Mouse (Mus musculus) embryo, embryonic 11.5 days (tissue): Measurements from ENCODE around the gene Myod1.

Source experiments
- DNase-seq: peaks from one replicate; pipeline ENCODE4 v3.0.0-alpha.2; 2012; ENCODE audit warnings: low read depth, low spot score

The Myod1 gene

GRCm38 (mm10) chr7:46376172-46377007 lies at the start of gene Myod1:
Gene Myod1 (plus strand): TSS chr7:46376474.
- DNase-seq = no peak

GRCm38 (mm10) chr7:46327896-46328295 lies 48.4 kb upstream of the Myod1 start:
- DNase-seq = no peak

GRCm38 (mm10) chr7:46337397-46337796 lies 38.9 kb upstream of the Myod1 start:
- DNase-seq = no peak

- no peak for DNase-seq
Measured at GRCm38 (mm10) chr7:46339818-46340217, 36.5 kb upstream of the Myod1 start.

- no peak for DNase-seq
Measured at GRCm38 (mm10) chr7:46340295-46340694, 36.0 kb upstream of the Myod1 start.

GRCm38 (mm10) chr7:46341471-46341870 lies 34.8 kb upstream of the Myod1 start:
- DNase-seq = no peak

- DNase-seq = no peak
Measured at GRCm38 (mm10) chr7:46347692-46348091, 28.6 kb upstream of the Myod1 start.

GRCm38 (mm10) chr7:46348813-46349212 lies 27.5 kb upstream of the Myod1 start:
- no peak for DNase-seq

GRCm38 (mm10) chr7:46350119-46350702 lies 26.1 kb upstream of the Myod1 start:
- no peak for DNase-seq

- no peak for DNase-seq
Measured at GRCm38 (mm10) chr7:46352748-46353147, 23.5 kb upstream of the Myod1 start.

- no peak for DNase-seq
Measured at GRCm38 (mm10) chr7:46353216-46353615, 23.1 kb upstream of the Myod1 start.

GRCm38 (mm10) chr7:46353875-46354274 lies 22.4 kb upstream of the Myod1 start:
- no peak for DNase-seq

GRCm38 (mm10) chr7:46361776-46362175 lies 14.5 kb upstream of the Myod1 start:
- no peak for DNase-seq

GRCm38 (mm10) chr7:46364154-46364553 lies 12.1 kb upstream of the Myod1 start:
- no peak for DNase-seq

- DNase-seq = no peak
Measured at GRCm38 (mm10) chr7:46365810-46366209, 10.5 kb upstream of the Myod1 start.

GRCm38 (mm10) chr7:46371104-46371503 lies 5.2 kb upstream of the Myod1 start:
- no peak for DNase-seq

- no peak for DNase-seq
Measured at GRCm38 (mm10) chr7:46377008-46377346, 703 bp downstream of the Myod1 start.

- no peak for DNase-seq
Measured at GRCm38 (mm10) chr7:46378123-46378522, 1.8 kb downstream of the Myod1 start.

- no peak for DNase-seq
Measured at GRCm38 (mm10) chr7:46378983-46379382, 2.7 kb downstream of the Myod1 start.

- no peak for DNase-seq
Measured at GRCm38 (mm10) chr7:46380625-46381024, 4.4 kb downstream of the Myod1 start.

GRCm38 (mm10) chr7:46387430-46387829 lies 11.2 kb downstream of the Myod1 start:
- no peak for DNase-seq

- DNase-seq = no peak
Measured at GRCm38 (mm10) chr7:46389456-46390085, 13.3 kb downstream of the Myod1 start.

- no peak for DNase-seq
Measured at GRCm38 (mm10) chr7:46390226-46390625, 14.0 kb downstream of the Myod1 start.
